Mouse (Mus musculus) cortical plate, adult 2 months (tissue): Measurements from ENCODE around the gene Neo1.

Experiments used
- CTCF ChIP-seq: fragments of 200-500 bp; IDR thresholded peaks from 2 replicates; pipeline ENCODE4 v1.5.1; 2011; ENCODE audit warnings: mild to moderate bottlenecking, control low read depth, low read length; ENCODE audit not compliant: insufficient read depth; ENCODE audit errors: extremely low read depth
- POLR2A ChIP-seq: fragments of 200-500 bp; IDR thresholded peaks from 2 replicates; pipeline ENCODE4 v1.6.1; 2011; ENCODE audit warnings: mild to moderate bottlenecking, low read length, control low read depth; ENCODE audit not compliant: insufficient read depth; ENCODE audit errors: extremely low read depth

- TF ChIP-seq POLR2A (no peak), CTCF (no peak)
These were observed 188.6 kb downstream of the Neo1 start for GRCm38 (mm10) chr9:58847676-58848075.
